Mouse (Mus musculus) heart, embryonic 12.5 days (tissue): ENCODE results near the gene Setd3. TPM values are rescaled to one million over a fixed set of nuclear protein-coding genes. Genes with fewer than 3 reads are reported as not detected.
"Not testable (repeated sequence)": the region's sequence is repeated elsewhere in the genome, so short reads cannot be mapped to it uniquely, and the experiment has no call there.

Experiments used
- ATAC-seq: fragments of 200-750 bp; cut with Nextera tagmentation; 2 replicates; pipeline ENCODE4 v1.8.0; 2017; ENCODE audit warnings: moderate TSS enrichment, moderate library complexity; ENCODE audit not compliant: insufficient number of reproducible peaks, low FRiP score
- H3K27ac ChIP-seq: fragments of 300-500 bp; sonication (generic); 2 replicates; pipeline ENCODE4 v1.5.1; 2016; ENCODE audit warnings: mild to moderate bottlenecking, moderate library complexity; ENCODE audit not compliant: poor library complexity, severe bottlenecking
- H3K27me3 ChIP-seq: fragments of 300-500 bp; sonication (generic); replicated peaks from 2 replicates; pipeline ENCODE4 v1.6.1; 2016; ENCODE audit warnings: mild to moderate bottlenecking, moderate library complexity
- H3K36me3 ChIP-seq: fragments of 300-500 bp; sonication (generic); 2 replicates; pipeline ENCODE4 v1.6.1; 2016; ENCODE audit warnings: mild to moderate bottlenecking, moderate library complexity
- H3K4me1 ChIP-seq: fragments of 300-500 bp; sonication (generic); replicated peaks from 2 replicates; pipeline ENCODE4 v1.6.1; 2016; ENCODE audit warnings: mild to moderate bottlenecking
- H3K4me2 ChIP-seq: fragments of 300-500 bp; sonication (generic); 2 replicates; pipeline ENCODE4 v1.6.1; 2016; ENCODE audit warnings: mild to moderate bottlenecking, moderate library complexity
- H3K4me3 ChIP-seq: fragments of 300-500 bp; sonication (generic); 2 replicates; pipeline ENCODE4 v1.5.1; 2016; ENCODE audit warnings: mild to moderate bottlenecking
- H3K9ac ChIP-seq: fragments of 300-500 bp; sonication (generic); 2 replicates; pipeline ENCODE4 v1.6.1; 2016; ENCODE audit warnings: mild to moderate bottlenecking, moderate library complexity
- H3K9me3 ChIP-seq: fragments of 300-500 bp; sonication (generic); replicated peaks from 2 replicates; pipeline ENCODE4 v1.6.1; 2016; ENCODE audit warnings: mild to moderate bottlenecking, moderate library complexity
- WGBS: fragments of 180-500 bp; shearing (Covaris S2); methylation state at CpG from one replicate; pipeline ENCODE4 v1.1.7; 2016; 5-methylcytosine and 5-hydroxymethylcytosine counted together
- polyA plus RNA-seq: library from polyadenylated mRNA; unstranded; fragments of >200 nt; fragmentation: Nextera tagmentation; extraction: Ambion mirVana; gene quantifications from 2 replicates; pipeline ENCODE4 v1.2.1, GENCODE M21; 2016

The Setd3 gene
- polyA plus RNA-seq, 1 experiment from 2014 or later, result 83.1 TPM

DNA sequence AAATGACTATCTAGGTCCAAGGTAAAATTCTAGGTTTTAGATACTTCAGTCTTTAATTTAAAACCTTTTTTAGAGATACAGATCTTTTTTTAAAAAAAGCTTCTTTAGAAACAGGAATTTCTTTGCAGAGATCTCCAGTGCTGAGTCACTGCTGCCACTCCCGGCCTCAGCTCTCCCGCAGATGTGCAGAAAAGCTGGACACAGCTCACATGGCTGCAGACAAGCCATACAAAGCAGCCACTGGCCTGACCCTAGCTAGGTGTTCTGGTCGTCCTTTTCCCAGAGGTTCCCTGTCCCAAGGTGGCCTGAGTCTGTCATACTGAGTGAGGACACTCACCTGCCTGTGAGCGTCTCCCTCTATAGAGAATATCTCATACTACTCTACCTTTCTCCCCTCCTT lies 69.4 kb downstream of the Setd3 start:
- 67% methylated on average over 4 of the region's 4 CpGs for WGBS
- H3K36me3 ChIP-seq, result peaks cover 70% of the 10 kb centered on the region
- no peak for ATAC-seq

DNA sequence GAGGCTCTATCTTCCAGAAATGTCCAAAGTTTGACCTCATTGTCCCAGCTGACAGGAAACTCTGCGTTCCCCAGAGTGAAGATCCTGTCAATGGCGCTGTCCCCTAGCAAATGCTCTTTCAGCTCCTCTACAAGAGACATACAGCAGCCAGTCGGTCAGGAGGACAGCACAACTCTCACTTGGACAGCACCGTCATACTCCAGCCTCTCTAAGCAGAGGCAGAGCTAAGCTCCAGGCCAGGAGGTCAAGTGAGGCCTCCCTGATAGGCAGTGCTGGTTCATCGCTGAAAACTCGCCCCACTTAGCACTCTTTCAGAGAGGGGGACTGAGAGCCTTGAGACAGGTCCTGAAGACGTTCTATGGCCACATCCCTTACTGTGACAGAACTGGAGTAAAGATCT lies 70.5 kb downstream of the Setd3 start:
- H3K4me3 ChIP-seq, H3K9ac ChIP-seq, ATAC-seq, H3K27ac ChIP-seq, H3K27me3 ChIP-seq, H3K4me2 ChIP-seq, H3K9me3 ChIP-seq: not testable (repeated sequence)
- 52% methylated on average over 7 of the region's 7 CpGs for WGBS
- H3K4me1 ChIP-seq, result peaks cover 14% of the 10 kb centered on the region
- peaks cover 65% of the 10 kb centered on the region for H3K36me3 ChIP-seq

More for the DNA sequence above, 69.4 kb downstream of the Setd3 start:
- Histone ChIP-seq H3K4me2 (no peak overlapping the region), H3K4me3 (no peak overlapping the region), H3K9ac (no peak overlapping the region), H3K4me1 (peaks cover 13% of the 10 kb centered on the region; the same call in 1 of the 2 replicates), H3K27me3 (no peaks in the 10 kb centered on the region), H3K9me3 (no peaks in the 10 kb centered on the region), H3K27ac (no peak overlapping the region)

DNA sequence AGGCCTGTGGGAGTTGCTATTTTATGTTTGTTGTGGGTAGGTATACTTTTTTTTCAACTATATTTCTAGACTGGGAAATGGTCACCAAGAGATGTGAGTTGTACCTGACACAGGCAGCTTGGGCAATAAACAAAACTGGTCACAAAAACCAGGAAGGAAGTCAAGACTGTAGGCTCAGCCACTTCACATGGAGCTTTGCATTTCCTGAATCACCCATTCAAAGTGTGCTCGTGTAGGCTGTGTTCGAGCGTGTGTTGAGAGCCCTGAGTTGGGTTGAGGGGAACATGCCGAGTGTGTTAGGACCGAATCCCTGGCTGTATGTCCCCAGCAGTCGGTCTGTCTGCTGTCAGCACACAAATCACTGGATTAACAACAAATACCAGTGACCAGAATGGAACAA lies 75.8 kb downstream of the Setd3 start:
- Histone ChIP-seq H3K27ac (no peak overlapping the region), H3K36me3 (peaks cover 30% of the 10 kb centered on the region), H3K4me2 (no peak overlapping the region), H3K4me3 (no peak overlapping the region), H3K9me3 (no peaks in the 10 kb centered on the region), H3K9ac (no peak overlapping the region), H3K4me1 (peaks cover 14% of the 10 kb centered on the region), H3K27me3 (no peaks in the 10 kb centered on the region)
- no peak for ATAC-seq
- 57% methylated on average over 6 of the region's 6 CpGs for WGBS

DNA sequence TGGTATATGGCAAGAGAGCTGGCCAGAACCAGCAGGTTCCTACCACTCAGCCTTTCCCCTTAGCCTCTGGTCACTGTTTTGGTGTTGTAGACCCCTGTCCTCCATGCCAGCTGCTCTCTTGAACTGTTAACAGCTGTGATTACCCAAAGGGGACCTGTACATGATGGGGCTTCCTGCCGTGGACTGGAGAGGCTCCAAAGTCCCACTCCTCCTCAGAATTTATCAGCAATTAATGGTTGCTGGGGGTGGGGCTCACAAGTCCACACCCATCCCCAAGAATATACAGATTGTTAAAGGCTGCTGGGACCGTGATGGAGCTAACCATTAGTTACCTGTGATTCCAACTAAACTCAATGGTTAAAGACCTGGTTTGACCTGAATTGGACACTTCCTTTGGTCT lies 77.0 kb downstream of the Setd3 start:
- 56% methylated on average over 2 of the region's 2 CpGs for WGBS
- H3K4me2 ChIP-seq, result no peak overlapping the region
- H3K4me3 ChIP-seq, result no peak overlapping the region
- no peaks in the 10 kb centered on the region for H3K9me3 ChIP-seq
- no peak for ATAC-seq
- peaks cover 14% of the 10 kb centered on the region for H3K4me1 ChIP-seq
- peaks cover 21% of the 10 kb centered on the region for H3K36me3 ChIP-seq
- 0 out of 2 replicates have a peak, but pooled peaks cover 5% of the 10 kb centered on the region for H3K27me3 ChIP-seq
- no peak overlapping the region for H3K27ac ChIP-seq
- no peak overlapping the region for H3K9ac ChIP-seq

DNA sequence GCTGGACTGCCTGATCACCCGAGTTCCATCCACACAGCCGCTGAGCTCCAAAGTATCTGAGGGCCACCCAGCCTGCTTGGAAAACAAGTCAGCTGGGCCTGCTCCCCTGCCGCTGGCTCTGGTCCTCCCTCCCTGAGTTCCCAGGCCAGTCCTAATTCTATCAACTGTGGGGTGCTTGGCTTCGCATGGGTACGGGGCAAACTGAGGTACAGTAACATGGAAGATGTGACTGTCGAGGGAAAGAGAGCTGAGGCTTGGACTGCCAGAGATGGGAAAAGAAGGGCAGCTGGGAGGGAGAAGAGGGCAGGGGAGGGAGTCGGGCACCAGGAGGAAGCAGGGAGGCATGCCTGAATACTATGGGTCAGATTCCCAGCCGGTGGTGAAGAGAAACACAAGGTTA lies 78.9 kb downstream of the Setd3 start:
- H3K9ac ChIP-seq, result no peak overlapping the region
- no peak for ATAC-seq
- WGBS, result 75% methylated on average over 8 of the region's 8 CpGs
- H3K4me2 ChIP-seq, result no peak overlapping the region
- H3K9me3 ChIP-seq, result no peaks in the 10 kb centered on the region
- peaks cover 4% of the 10 kb centered on the region; the same call in 1 of the 2 replicates for H3K36me3 ChIP-seq
- peaks cover 5% of the 10 kb centered on the region; the same call in 1 of the 2 replicates for H3K27me3 ChIP-seq
- peaks cover 14% of the 10 kb centered on the region for H3K4me1 ChIP-seq
- H3K27ac ChIP-seq, result no peak overlapping the region
- no peak overlapping the region for H3K4me3 ChIP-seq

GRCm38 (mm10) chr12:108098201-108098980 lies 80.7 kb downstream of the Setd3 start:
- Histone ChIP-seq H3K27me3 (peaks cover 5% of the 10 kb centered on the region; the same call in 1 of the 2 replicates), H3K27ac (no peak overlapping the region), H3K9me3 (no peaks in the 10 kb centered on the region), H3K4me3 (no peak overlapping the region), H3K36me3 (no peaks in the 10 kb centered on the region), H3K9ac (no peak overlapping the region), H3K4me2 (no peak overlapping the region), H3K4me1 (peaks cover 11% of the 10 kb centered on the region)
- ATAC-seq, result no peak
- WGBS, result 60% methylated on average over 18 of the region's 18 CpGs

DNA sequence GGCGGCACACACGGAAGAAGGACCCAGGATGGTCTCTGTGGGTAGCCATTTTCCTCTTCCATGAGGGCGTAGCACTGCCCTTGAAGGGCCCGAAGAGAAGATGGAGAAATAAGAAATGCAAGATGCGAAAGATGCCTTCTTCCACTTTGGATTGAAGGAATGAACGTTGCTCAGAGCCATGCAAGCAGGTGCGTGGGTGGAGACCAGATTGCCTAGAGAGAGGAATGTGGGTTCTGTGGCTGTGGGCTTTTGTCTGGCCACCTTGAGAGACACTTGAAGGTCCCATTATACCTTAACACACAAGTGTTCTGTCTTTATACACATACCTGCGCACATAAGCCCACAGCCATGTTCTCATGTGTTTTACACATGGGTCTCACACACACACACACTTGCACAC lies 81.5 kb downstream of the Setd3 start:
- no peak for ATAC-seq
- Histone ChIP-seq H3K36me3 (no peaks in the 10 kb centered on the region), H3K27me3 (peaks cover 5% of the 10 kb centered on the region; the same call in 1 of the 2 replicates), H3K27ac (no peak overlapping the region), H3K9me3 (no peaks in the 10 kb centered on the region), H3K4me1 (peaks cover 8% of the 10 kb centered on the region; the same call in 1 of the 2 replicates), H3K9ac (no peak overlapping the region), H3K4me3 (no peak overlapping the region), H3K4me2 (no peak overlapping the region)
- 86% methylated on average over 8 of the region's 8 CpGs for WGBS

DNA sequence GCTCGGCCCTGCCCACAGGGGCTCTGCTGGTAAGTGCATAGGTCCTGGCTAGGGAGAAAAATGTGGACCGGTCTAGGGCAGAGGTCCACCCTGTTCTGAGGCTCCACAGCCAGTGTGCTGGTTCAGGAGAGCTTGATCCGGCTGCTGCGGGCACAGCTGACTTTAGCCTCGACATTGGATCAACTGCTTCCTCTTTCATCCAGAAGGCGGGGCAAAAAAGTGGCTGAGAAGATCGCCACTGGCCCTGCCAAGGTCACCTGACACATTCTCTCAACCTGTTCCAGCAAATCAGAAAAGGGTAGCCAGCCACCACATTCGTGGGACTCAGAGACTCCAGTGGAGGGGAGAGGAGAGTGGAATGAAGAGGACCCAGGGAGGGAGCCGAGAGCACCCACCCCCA lies 90.9 kb downstream of the Setd3 start:
- ATAC-seq, result peak; percentile 29; the same call in 1 of the 2 replicates
- Histone ChIP-seq H3K4me2 (no peak overlapping the region), H3K36me3 (no peaks in the 10 kb centered on the region), H3K4me3 (no peak overlapping the region), H3K27ac (no peak overlapping the region), H3K9ac (no peak overlapping the region), H3K9me3 (no peaks in the 10 kb centered on the region), H3K27me3 (no peaks in the 10 kb centered on the region), H3K4me1 (peaks cover 5% of the 10 kb centered on the region; the same call in 1 of the 2 replicates)
- whole genome bisulfite sequencing, result 66% methylated on average over 9 of the region's 9 CpGs

GRCm38 (mm10) chr12:108087489-108087888 lies 91.6 kb downstream of the Setd3 start:
- Histone ChIP-seq H3K9ac (no peak overlapping the region), H3K27ac (no peak overlapping the region), H3K27me3 (no peaks in the 10 kb centered on the region), H3K4me3 (no peak overlapping the region), H3K4me2 (no peak overlapping the region), H3K9me3 (no peaks in the 10 kb centered on the region), H3K4me1 (peaks cover 5% of the 10 kb centered on the region; the same call in 1 of the 2 replicates), H3K36me3 (no peaks in the 10 kb centered on the region)
- ATAC-seq, result no peak
- WGBS, result 51% methylated on average over 2 of the region's 2 CpGs

DNA sequence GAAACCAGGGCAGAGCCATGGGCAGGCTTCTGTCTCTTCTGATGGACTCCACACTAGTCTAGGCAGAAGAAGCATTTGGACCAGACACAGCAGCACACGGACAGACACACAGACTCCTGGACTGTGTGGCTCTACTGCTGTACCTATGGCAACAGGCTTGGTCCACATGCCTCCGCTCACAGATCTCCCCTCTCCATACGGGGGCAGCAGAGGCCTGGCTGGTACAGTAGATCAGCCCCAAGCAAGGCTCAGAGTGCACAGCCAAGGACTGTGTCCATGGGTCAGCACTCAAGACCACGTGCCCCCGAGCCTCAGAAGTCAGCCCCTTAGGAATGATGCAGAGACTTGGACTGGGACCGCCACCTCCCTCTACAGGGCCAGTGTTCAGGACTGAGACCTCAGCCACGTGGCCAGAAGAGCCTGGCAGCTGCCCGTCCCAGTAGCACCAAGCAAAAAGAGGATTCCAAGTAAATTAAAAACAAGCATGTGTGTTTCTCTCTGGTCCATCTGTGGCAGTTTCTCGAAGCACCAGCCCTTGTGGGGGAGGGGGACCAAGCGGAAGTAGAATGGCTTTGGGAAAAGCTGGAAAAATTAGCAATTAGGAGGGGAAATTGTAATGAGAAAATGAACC lies 100.9 kb downstream of the Setd3 start:
- H3K27ac ChIP-seq, result no peak overlapping the region
- no peaks in the 10 kb centered on the region for H3K36me3 ChIP-seq
- no peak for ATAC-seq
- no peak overlapping the region for H3K9ac ChIP-seq
- H3K9me3 ChIP-seq, result no peaks in the 10 kb centered on the region
- H3K4me1 ChIP-seq, result no peaks in the 10 kb centered on the region
- no peak overlapping the region for H3K4me3 ChIP-seq
- no peaks in the 10 kb centered on the region for H3K27me3 ChIP-seq
- WGBS, result 71% methylated on average over 10 of the region's 10 CpGs
- no peak overlapping the region for H3K4me2 ChIP-seq

DNA sequence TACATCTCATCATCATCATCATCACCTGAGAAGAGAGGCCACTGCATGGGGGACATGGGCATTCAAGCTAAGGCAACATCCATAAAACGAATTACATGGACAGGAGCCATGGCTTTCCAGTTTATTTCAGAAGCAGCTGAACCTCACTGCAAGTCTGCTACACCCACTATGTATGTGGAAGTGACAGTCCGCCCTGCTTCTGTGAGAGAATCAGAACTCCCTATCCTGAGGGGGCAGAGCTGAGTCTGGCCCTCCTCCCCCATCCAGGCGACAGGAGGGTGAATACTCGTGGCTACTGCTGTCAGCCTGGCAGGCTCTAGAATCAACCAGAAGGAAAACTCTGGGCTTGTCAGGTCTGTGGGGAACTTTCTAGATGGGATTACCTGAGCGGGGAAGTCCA lies 106.2 kb downstream of the Setd3 start:
- Histone ChIP-seq H3K9ac (no peak overlapping the region), H3K9me3 (no peaks in the 10 kb centered on the region), H3K4me1 (peaks cover 11% of the 10 kb centered on the region), H3K27me3 (0 out of 2 replicates have a peak, but pooled peaks cover under 1% of the 10 kb centered on the region), H3K27ac (no peak overlapping the region), H3K36me3 (no peaks in the 10 kb centered on the region), H3K4me3 (no peak overlapping the region), H3K4me2 (no peak overlapping the region)
- ATAC-seq, result no peak
- 57% methylated on average over 5 of the region's 5 CpGs for WGBS
